Mouse (Mus musculus) neural tube, embryonic 15.5 days (tissue): Measurements from ENCODE around the gene Zfp568. TPM values are rescaled to one million over a fixed set of nuclear protein-coding genes. Genes with fewer than 3 reads are reported as not detected.

Experiments
- ATAC-seq: fragments of 200-750 bp; cut with Nextera tagmentation; 2 replicates; pipeline ENCODE4 v1.8.0; 2017; ENCODE audit warnings: mild to moderate bottlenecking, moderate TSS enrichment, moderate library complexity; ENCODE audit not compliant: low FRiP score
- H3K27ac ChIP-seq: fragments of 300-500 bp; sonication (generic); replicated peaks from 2 replicates; pipeline ENCODE4 v1.5.1; 2015; ENCODE audit warnings: mild to moderate bottlenecking, inconsistent platforms
- H3K27me3 ChIP-seq: fragments of 300-500 bp; sonication (generic); replicated peaks from 2 replicates; pipeline ENCODE4 v1.6.1; 2015; ENCODE audit warnings: inconsistent platforms
- H3K36me3 ChIP-seq: fragments of 300-500 bp; sonication (generic); 2 replicates; pipeline ENCODE4 v1.6.1; 2015; ENCODE audit warnings: inconsistent platforms
- H3K4me1 ChIP-seq: fragments of 300-500 bp; sonication (generic); 2 replicates; pipeline ENCODE4 v1.6.1; 2015; ENCODE audit warnings: inconsistent platforms
- H3K4me2 ChIP-seq: fragments of 300-500 bp; sonication (generic); 2 replicates; pipeline ENCODE4 v1.6.1; 2015; ENCODE audit warnings: inconsistent platforms, mild to moderate bottlenecking, moderate library complexity
- H3K4me3 ChIP-seq: fragments of 300-500 bp; sonication (generic); replicated peaks from 2 replicates; pipeline ENCODE4 v1.5.1; 2015; ENCODE audit warnings: mild to moderate bottlenecking, inconsistent platforms
- H3K9ac ChIP-seq: fragments of 300-500 bp; sonication (generic); replicated peaks from 2 replicates; pipeline ENCODE4 v1.6.1; 2015; ENCODE audit warnings: mild to moderate bottlenecking, inconsistent platforms
- H3K9me3 ChIP-seq: fragments of 300-500 bp; sonication (generic); replicated peaks from 2 replicates; pipeline ENCODE4 v1.6.1; 2016; ENCODE audit warnings: inconsistent platforms
- WGBS: fragments of 180-500 bp; shearing (Covaris S2); methylation state at CpG from one replicate; pipeline ENCODE4 v1.1.7; 2015; ENCODE audit warnings: mixed read lengths; 5-methylcytosine and 5-hydroxymethylcytosine counted together
- polyA plus RNA-seq: library from polyadenylated mRNA; unstranded; fragments of >200 nt; fragmentation: Nextera tagmentation; extraction: Ambion mirVana; gene quantifications from 2 replicates; pipeline ENCODE4 v1.2.1, GENCODE M21; 2015

Gene Zfp568
- polyA plus RNA-seq, 1 experiment from 2014 or later, result 5.1 TPM

DNA sequence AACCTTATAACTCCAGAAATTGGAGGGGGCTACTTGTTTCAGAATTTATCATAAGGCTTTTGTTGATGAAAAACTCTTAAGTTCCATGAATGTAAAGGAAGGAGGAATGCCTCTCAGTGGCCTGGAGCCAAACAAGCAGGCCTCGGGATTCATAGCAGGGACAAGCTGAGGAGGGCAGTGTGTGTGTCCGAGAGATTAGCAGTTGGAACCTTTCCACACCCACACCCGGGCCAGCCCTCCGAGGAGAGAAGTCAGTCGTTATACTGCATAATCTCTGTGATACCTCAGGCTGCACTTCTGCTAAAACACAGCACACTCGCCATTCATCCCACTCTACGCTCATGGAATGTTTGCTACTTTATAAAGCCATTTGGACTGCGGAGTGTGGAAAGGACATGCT, 40.0 kb downstream of the Zfp568 start:
- 90% methylated on average over 8 of the region's 8 CpGs for WGBS
- H3K27me3 ChIP-seq, result no peaks in the 10 kb centered on the region
- peaks cover 61% of the 10 kb centered on the region for H3K36me3 ChIP-seq
- no peaks in the 10 kb centered on the region for H3K9me3 ChIP-seq
- H3K4me1 ChIP-seq, result no peaks in the 10 kb centered on the region
- H3K27ac ChIP-seq, result no peak overlapping the region
- no peak overlapping the region for H3K4me2 ChIP-seq
- H3K4me3 ChIP-seq, result no peak overlapping the region
- ATAC-seq, result no peak
- H3K9ac ChIP-seq, result no peak overlapping the region

DNA sequence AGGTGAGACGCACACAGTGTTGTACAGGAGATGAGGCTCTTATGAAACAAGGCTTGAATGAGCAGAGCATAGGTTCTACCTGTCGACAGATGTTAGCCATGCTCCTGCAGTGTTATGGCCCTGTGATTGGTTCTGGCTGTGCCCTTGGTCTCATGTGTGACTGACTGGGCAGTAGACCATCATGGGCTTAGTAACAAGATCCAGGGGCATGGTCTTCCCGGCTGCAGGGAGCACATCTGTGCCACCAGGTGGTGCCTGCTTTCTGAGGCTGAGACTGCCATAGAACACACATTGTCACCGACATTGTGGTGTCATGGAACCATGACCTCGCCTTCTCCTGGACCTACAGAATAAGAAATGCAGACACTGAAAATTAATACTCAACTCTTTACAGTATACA, 41.6 kb downstream of the Zfp568 start:
- 79% methylated on average over 5 of the region's 5 CpGs for WGBS
- Histone ChIP-seq H3K36me3 (peaks cover 50% of the 10 kb centered on the region), H3K27me3 (no peaks in the 10 kb centered on the region)

DNA sequence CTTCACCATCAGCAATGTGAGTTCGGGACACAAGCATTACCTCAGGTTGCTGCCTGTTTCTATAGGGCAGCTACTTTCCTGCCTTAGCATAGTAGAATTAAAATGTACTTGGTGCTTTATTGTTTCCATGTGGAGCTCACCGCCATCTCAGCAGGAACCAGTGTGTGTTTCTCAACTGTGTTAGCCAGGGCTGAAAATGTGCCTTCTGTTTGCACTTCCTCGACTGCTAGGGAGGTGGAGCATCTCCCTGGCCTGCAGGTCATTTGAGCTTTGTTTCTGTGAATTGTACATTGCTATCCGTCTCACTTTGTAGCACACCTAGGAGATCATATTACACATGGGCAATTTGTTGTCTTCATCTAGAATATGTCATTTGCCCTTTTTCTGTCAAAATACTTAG, 43.6 kb downstream of the Zfp568 start:
- H3K9ac ChIP-seq, result no peak overlapping the region
- peaks cover 41% of the 10 kb centered on the region for H3K36me3 ChIP-seq
- H3K9me3 ChIP-seq, result no peaks in the 10 kb centered on the region
- no peaks in the 10 kb centered on the region for H3K4me1 ChIP-seq
- H3K27ac ChIP-seq, result no peak overlapping the region
- H3K27me3 ChIP-seq, result no peaks in the 10 kb centered on the region
- 67% methylated on average over 4 of the region's 4 CpGs for WGBS
- H3K4me3 ChIP-seq, result no peak overlapping the region
- H3K4me2 ChIP-seq, result no peak overlapping the region
- no peak for ATAC-seq

More for the DNA sequence above, 41.6 kb downstream of the Zfp568 start:
- Histone ChIP-seq H3K4me3 (no peak overlapping the region), H3K9me3 (no peaks in the 10 kb centered on the region), H3K9ac (no peak overlapping the region), H3K4me1 (no peaks in the 10 kb centered on the region), H3K27ac (no peak overlapping the region), H3K4me2 (no peak overlapping the region)
- no peak for ATAC-seq

DNA sequence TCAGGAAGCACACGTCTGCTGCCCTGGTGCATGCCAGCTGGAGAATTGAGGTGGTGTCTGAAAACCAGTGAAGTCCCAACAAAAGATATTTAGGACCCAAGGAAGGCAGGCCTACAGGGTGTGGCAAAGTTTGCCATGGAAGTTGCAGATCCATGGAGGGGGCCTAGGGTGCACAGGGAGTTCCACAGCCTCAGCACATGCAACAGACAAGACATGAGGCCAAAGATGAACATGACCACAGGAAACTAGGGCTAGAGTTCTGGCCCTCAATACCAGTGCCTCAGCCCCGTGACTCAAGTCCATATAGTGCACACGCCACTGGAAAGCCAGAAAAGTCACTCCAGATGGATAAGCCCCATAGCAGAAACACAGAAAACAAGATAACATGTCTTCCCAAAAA, 44.8 kb downstream of the Zfp568 start:
- no peaks in the 10 kb centered on the region for H3K4me1 ChIP-seq
- H3K27ac ChIP-seq, result no peak overlapping the region
- no peak overlapping the region for H3K4me3 ChIP-seq
- WGBS, result 93% methylated on average over 3 of the region's 3 CpGs
- ATAC-seq, result no peak
- H3K4me2 ChIP-seq, result no peak overlapping the region
- H3K36me3 ChIP-seq, result peaks cover 28% of the 10 kb centered on the region
- H3K27me3 ChIP-seq, result no peaks in the 10 kb centered on the region
- H3K9ac ChIP-seq, result no peak overlapping the region
- H3K9me3 ChIP-seq, result no peaks in the 10 kb centered on the region

DNA sequence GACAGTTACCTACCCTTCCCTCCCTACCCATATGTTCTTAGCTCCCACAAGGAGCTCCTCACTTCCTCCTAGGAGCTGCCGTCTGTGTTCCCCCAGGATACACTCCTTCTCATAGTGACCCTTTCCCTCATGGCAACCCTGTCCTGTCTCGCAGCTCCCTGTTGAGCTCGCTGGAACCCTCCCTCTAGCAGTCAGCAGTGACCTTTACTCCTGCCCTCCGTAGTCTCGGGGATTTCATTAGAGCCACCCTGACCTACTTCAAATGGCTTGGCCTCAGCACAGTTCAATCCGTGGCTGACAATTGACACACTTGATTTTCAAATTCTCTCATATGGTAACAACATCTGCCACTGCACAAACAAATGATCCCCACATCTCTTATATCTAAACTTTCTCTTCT, 46.9 kb downstream of the Zfp568 start:
- no peak for ATAC-seq
- no peak overlapping the region for H3K4me3 ChIP-seq
- no peak overlapping the region for H3K27ac ChIP-seq
- no peaks in the 10 kb centered on the region for H3K27me3 ChIP-seq
- 44% methylated on average over 6 of the region's 6 CpGs for WGBS
- peaks cover 9% of the 10 kb centered on the region; the same call in 1 of the 2 replicates for H3K36me3 ChIP-seq
- H3K4me2 ChIP-seq, result no peak overlapping the region
- H3K9me3 ChIP-seq, result no peaks in the 10 kb centered on the region
- H3K9ac ChIP-seq, result no peak overlapping the region
- no peaks in the 10 kb centered on the region for H3K4me1 ChIP-seq

DNA sequence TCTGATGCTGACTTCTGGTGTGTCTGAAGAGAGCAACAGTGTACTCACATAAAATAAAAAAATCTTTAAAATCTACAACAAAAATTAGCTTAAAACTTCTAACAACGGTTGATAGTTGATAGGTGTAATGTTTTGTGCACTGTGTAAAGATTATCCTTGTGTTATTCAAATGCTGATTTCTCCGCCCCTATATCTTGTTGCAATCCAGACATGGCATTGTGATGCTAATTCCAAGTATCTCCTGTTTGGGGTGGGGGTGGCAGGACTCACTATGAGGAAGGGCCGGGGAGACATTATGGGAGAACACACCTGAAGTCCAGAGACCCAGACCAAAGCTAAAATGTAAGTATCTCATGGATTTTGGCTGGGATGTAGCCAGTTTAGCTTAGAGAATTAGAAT, 47.6 kb downstream of the Zfp568 start:
- peaks cover 8% of the 10 kb centered on the region; the same call in 1 of the 2 replicates for H3K36me3 ChIP-seq
- H3K4me2 ChIP-seq, result no peak overlapping the region
- H3K4me1 ChIP-seq, result no peaks in the 10 kb centered on the region
- WGBS, result 75% methylated on average over 3 of the region's 3 CpGs
- no peak overlapping the region for H3K9ac ChIP-seq
- no peaks in the 10 kb centered on the region for H3K27me3 ChIP-seq
- no peaks in the 10 kb centered on the region for H3K9me3 ChIP-seq
- H3K4me3 ChIP-seq, result no peak overlapping the region
- ATAC-seq, result no peak
- H3K27ac ChIP-seq, result no peak overlapping the region

DNA sequence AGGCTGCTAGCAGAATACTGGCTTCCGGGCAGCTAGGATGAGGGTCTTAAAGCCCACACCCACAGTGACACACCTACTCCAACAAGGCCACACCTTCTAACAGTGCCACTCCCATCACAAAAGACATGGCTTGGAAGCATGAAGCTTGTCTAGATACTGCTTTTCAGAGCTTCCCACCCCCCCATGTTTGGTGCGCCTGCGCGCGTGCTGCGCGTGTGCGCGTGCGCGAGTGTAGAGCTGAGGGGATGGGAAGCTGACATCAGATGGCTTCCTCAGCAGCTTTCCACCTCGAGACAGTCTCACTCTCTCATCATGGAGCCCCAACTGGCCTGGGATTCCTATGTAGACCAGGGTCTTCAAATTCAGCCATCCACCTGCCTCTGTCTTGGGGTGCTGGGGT, 50.6 kb downstream of the Zfp568 start:
- H3K9me3 ChIP-seq, result no peaks in the 10 kb centered on the region
- H3K27me3 ChIP-seq, result no peaks in the 10 kb centered on the region
- no peaks in the 10 kb centered on the region for H3K4me1 ChIP-seq
- H3K27ac ChIP-seq, result no peak overlapping the region
- 95% methylated on average over 12 of the region's 12 CpGs for WGBS
- no peak overlapping the region for H3K4me3 ChIP-seq
- H3K4me2 ChIP-seq, result no peak overlapping the region
- peaks cover 31% of the 10 kb centered on the region for H3K36me3 ChIP-seq
- no peak overlapping the region for H3K9ac ChIP-seq
- ATAC-seq, result no peak

DNA sequence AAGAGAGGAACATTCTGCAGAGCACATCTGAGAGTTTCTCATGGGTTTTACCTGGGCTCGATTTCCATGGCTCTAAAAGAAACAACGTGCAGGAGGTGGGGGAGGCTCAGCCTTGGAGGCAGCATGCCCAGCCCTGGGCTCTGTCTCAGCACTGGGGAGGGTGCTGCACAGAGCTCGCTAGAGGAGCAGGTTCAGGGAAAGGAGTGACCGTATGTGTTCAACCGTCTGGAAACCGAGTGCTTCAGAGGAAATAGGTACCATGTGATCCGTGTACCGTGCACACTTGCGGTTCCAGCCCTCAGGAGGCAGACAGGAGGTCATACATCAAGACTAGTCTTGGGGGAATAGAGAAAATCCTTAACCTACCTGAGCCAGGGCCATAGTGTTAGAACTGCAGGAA, 60.6 kb downstream of the Zfp568 start:
- no peak overlapping the region for H3K4me3 ChIP-seq
- peaks cover 41% of the 10 kb centered on the region for H3K36me3 ChIP-seq
- no peaks in the 10 kb centered on the region for H3K4me1 ChIP-seq
- no peaks in the 10 kb centered on the region for H3K9me3 ChIP-seq
- H3K4me2 ChIP-seq, result no peak overlapping the region
- no peaks in the 10 kb centered on the region for H3K27me3 ChIP-seq
- WGBS, result 66% methylated on average over 9 of the region's 9 CpGs
- no peak for ATAC-seq
- no peak overlapping the region for H3K9ac ChIP-seq
- H3K27ac ChIP-seq, result no peak overlapping the region

DNA sequence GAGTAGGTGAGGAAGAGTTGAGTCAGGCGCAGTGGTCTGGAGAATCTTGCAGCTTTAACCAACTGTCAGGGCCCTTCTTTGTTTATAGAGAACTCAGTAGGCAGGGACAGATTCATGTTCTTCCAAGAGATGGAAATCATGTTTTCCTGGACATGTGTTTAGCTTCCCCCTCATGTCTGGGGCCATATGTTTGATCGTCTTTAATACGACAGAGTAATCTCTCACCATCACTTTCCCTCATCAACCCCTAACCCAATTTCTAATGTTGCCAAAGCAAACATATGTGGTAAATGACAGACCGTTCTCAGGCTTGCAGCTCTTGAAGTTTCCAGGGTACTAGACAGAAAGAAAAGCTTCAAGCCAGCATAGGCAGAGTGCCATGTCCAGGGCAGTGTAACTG, 64.4 kb downstream of the Zfp568 start:
- Histone ChIP-seq H3K4me2 (no peak overlapping the region), H3K27me3 (no peaks in the 10 kb centered on the region), H3K9ac (no peak overlapping the region), H3K4me1 (peaks cover 12% of the 10 kb centered on the region), H3K36me3 (peaks cover 14% of the 10 kb centered on the region; the same call in 1 of the 2 replicates), H3K9me3 (no peaks in the 10 kb centered on the region), H3K4me3 (no peak overlapping the region), H3K27ac (no peak overlapping the region)
- ATAC-seq, result no peak
- 94% methylated on average over 4 of the region's 4 CpGs for WGBS

DNA sequence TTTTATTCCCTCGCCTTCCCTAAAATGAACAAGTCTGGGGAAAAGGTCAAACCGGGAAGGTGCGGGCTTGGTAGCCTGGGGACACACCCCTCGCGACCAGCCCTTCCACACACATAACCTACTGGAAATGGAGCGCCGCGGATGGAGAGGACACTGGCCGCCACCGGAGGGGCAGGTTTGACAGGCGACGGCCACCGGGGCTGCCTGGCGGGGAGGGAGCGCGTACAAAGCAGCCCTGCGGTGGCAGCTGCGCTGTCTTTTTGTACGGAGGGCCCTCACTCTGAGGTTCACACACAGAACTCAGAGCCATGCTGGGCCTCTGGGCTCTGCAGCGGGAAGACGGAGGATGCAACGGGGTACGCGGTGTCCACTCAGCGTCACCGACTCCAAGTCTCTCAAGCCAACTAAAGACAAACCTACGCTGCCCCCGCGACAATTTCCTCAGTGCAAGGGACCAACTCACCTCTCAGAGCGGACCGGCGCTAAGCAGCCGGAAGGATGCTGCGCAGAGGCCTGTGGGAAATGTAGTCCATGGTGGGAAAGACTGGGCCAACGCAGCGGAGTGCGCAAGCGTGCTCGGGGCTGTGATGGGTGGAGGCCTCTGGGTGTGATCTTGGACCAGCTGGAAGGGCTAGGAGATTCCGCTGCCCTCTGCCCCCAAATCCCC, 67.3 kb downstream of the Zfp568 start, which contains the start of gene Zfp14:
TSS of gene Zfp14 (minus strand) at position 499 of the 667 bp plus-strand sequence.
- Histone ChIP-seq H3K4me3 (peak within 1 kb of the TSS; percentile 56), H3K27me3 (no peaks in the 10 kb centered on the region), H3K4me2 (peak within 1 kb of the TSS; percentile 63), H3K27ac (peak within 1 kb of the TSS; percentile 83), H3K9me3 (no peaks in the 10 kb centered on the region), H3K9ac (peak within 1 kb of the TSS; percentile 56), H3K4me1 (peaks cover 12% of the 10 kb centered on the region), H3K36me3 (peaks cover 19% of the 10 kb centered on the region)
- under 1% methylated on average over 40 of the region's 40 CpGs for WGBS
- peak; percentile 98 for ATAC-seq

DNA sequence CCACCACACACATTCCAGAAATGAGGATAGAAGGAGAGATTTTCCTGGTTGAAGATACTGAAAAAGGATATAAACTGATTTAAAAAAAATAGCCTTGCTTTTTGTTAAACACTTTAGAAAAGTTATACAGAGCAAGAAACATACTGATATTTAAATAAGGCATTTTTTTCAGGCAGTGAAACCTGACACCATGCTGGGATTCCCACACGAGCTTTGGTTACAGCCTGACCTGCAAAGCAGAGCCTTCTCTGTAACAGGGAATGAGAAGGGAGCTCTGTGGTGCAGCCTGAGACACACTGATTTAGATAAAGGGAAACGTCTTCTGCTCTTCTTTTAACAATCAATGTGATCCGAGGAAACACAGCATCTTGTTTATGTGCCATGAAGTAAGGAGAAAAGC, 69.8 kb downstream of the Zfp568 start:
- 14% methylated on average over 3 of the region's 3 CpGs for WGBS
- no peak for ATAC-seq
- H3K36me3 ChIP-seq, result peaks cover 33% of the 10 kb centered on the region
- H3K4me2 ChIP-seq, result no peak overlapping the region
- H3K4me3 ChIP-seq, result no peak overlapping the region
- H3K9me3 ChIP-seq, result no peaks in the 10 kb centered on the region
- H3K27ac ChIP-seq, result no peak overlapping the region
- H3K4me1 ChIP-seq, result peaks cover 12% of the 10 kb centered on the region
- H3K9ac ChIP-seq, result no peak overlapping the region
- no peaks in the 10 kb centered on the region for H3K27me3 ChIP-seq

DNA sequence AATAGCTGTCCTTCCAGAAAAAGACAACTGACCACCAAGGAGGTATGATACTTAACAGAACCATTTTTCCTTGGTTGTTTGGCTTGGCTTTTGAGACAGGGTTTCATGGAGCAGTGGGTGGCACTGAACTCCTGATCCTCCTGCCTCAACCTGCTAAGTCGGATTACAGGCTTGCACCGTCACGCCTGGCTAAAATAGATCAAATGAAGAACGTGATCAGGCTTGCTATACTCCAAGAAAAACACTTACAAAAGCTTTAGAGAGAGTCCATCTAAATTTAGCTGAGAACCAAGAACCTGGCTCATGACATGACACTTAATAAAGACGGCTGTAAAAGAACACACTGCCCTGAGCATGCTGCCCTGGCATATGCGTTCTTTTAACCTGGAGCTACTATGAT, 76.6 kb downstream of the Zfp568 start:
- H3K4me3 ChIP-seq, result no peak overlapping the region
- peaks cover 73% of the 10 kb centered on the region for H3K36me3 ChIP-seq
- H3K4me2 ChIP-seq, result no peak overlapping the region
- H3K9ac ChIP-seq, result no peak overlapping the region
- no peak overlapping the region for H3K27ac ChIP-seq
- H3K27me3 ChIP-seq, result no peaks in the 10 kb centered on the region
- 90% methylated on average over 6 of the region's 6 CpGs for WGBS
- H3K9me3 ChIP-seq, result no peaks in the 10 kb centered on the region
- no peak for ATAC-seq
- no peaks in the 10 kb centered on the region for H3K4me1 ChIP-seq
